Mouse (Mus musculus) heart, adult 8-10 months (tissue): ENCODE data around the gene Etv2. TPM values are rescaled to one million over a fixed set of nuclear protein-coding genes. Genes with fewer than 3 reads are reported as not detected.

Experiments
- DNase-seq: peaks from one replicate; pipeline ENCODE4 v3.0.0; 2022; ENCODE audit warnings: low spot score
- total RNA-seq, 4 experiments: library from RNA; stranded (reverse); gene quantifications; 2 replicates each; pipeline ENCODE4 v1.2.4; 2022

The Etv2 gene
- not detected for total RNA-seq

- DNase-seq: no peak
Measured at GRCm38 (mm10) chr7:30635752-30636151, at the start of gene Etv2. TSS of gene Etv2 (minus strand) at chr7:30635852.

- DNase-seq: no peak
Measured at GRCm38 (mm10) chr7:30683425-30683824, 47.8 kb upstream of the Etv2 start.

GRCm38 (mm10) chr7:30681897-30682296 is 46.2 kb upstream of the Etv2 start:
- DNase-seq: peak; percentile 44

GRCm38 (mm10) chr7:30678263-30678975 is 42.8 kb upstream of the Etv2 start:
- peak; percentile 56 for DNase-seq

- no peak for DNase-seq
Measured at GRCm38 (mm10) chr7:30671480-30671879, 35.8 kb upstream of the Etv2 start, which contains the start of gene Pmis2. TSS of gene Pmis2 (minus strand) at chr7:30671605.

- DNase-seq: no peak
Measured at GRCm38 (mm10) chr7:30669229-30669628, 33.6 kb upstream of the Etv2 start.

GRCm38 (mm10) chr7:30665321-30665720 is 29.7 kb upstream of the Etv2 start:
- DNase-seq: no peak

GRCm38 (mm10) chr7:30664529-30665200 is 29.0 kb upstream of the Etv2 start, which contains the start of gene Haus5:
TSS of gene Haus5 (minus strand) at chr7:30664994.
- peak; percentile 88 for DNase-seq

GRCm38 (mm10) chr7:30649591-30650540 is 14.2 kb upstream of the Etv2 start, which contains the start of gene Rbm42:
TSS of gene Rbm42 (minus strand) at chr7:30650317.
- DNase-seq: peak; percentile 99

GRCm38 (mm10) chr7:30639083-30639482 is 3.4 kb upstream of the Etv2 start:
- DNase-seq: no peak

- DNase-seq: no peak
Measured at GRCm38 (mm10) chr7:30636395-30636794, 743 bp upstream of the Etv2 start.

- DNase-seq: no peak
Measured at GRCm38 (mm10) chr7:30634621-30635020, 1.0 kb downstream of the Etv2 start.

GRCm38 (mm10) chr7:30633762-30634412 is 1.8 kb downstream of the Etv2 start:
- DNase-seq: no peak

GRCm38 (mm10) chr7:30629013-30629412 is 6.6 kb downstream of the Etv2 start:
- no peak for DNase-seq

GRCm38 (mm10) chr7:30626647-30627046 is 9.0 kb downstream of the Etv2 start:
- no peak for DNase-seq

GRCm38 (mm10) chr7:30625530-30626384 is 9.9 kb downstream of the Etv2 start, which contains the start of gene Cox6b1:
TSS of gene Cox6b1 (minus strand) at chr7:30626151.
- DNase-seq: peak; percentile 88

GRCm38 (mm10) chr7:30619202-30619601 is 16.4 kb downstream of the Etv2 start:
- no peak for DNase-seq

- no peak for DNase-seq
Measured at GRCm38 (mm10) chr7:30618658-30619057, 17.0 kb downstream of the Etv2 start.

- no peak for DNase-seq
Measured at GRCm38 (mm10) chr7:30615049-30615760, 20.4 kb downstream of the Etv2 start.

- DNase-seq: no peak
Measured at GRCm38 (mm10) chr7:30614454-30614853, 21.2 kb downstream of the Etv2 start.
